Mouse (Mus musculus): ENCODE data around the gene Ppfia2. TPM values are rescaled to one million over a fixed set of nuclear protein-coding genes. Genes with fewer than 3 reads are reported as not detected.

Ppfia2 gene
- polyA plus RNA-seq (2016; fragmentation: Nextera tagmentation; extraction: Ambion mirVana) = 0.02 TPM in 2 replicates

DNA sequence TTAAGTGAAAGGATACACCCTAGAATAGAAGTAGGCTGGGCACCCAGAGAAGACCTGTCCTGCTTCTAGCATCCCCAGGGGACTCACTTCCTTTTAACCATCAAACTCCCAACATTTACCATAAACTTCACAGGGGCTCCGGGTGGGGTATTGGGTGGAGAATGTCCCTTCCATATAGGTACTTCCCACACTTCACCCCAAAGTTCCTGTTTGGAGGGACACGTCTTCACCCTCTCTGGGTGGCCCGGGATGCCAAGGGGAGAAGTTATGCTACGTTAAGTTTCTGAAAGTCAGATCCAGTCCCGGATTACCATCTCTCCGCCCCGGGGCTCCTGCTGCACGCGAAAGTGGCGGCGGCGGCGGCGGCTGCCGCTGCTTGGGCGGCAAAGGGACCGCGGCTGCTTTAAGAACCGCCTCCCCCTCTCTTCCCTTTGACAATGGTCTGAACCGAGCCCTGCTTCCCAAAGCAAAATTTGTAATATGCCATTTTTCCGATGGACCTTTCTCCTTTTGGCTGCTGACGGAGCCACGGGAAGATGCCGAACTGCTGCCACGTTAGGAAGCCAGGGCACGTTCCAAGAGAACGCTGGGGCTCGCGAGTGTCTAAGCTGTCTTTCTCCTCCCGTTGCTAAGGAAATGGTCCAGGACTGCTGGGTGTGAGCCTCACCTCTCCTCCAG lies at the start of gene Ppfia2:
Gene Ppfia2 (plus strand): TSS at position 485 of the 678 bp plus-strand sequence.
- H3K4me2 ChIP-seq = peak within 1 kb of the TSS; percentile 58
- no peak within 1 kb of the TSS for H3K27ac ChIP-seq
- 1% methylated on average over 30 of the region's 30 CpGs for WGBS (ENCODE audit: insufficient replicate concordance)
- H3K4me3 ChIP-seq = peak within 1 kb of the TSS; percentile 10
- no peak within 1 kb of the TSS for H3K9ac ChIP-seq
- H3K27me3 ChIP-seq (replicated peaks) = peaks cover 26% of the 10 kb centered on the region
- no peaks in the 10 kb centered on the region for H3K36me3 ChIP-seq
- H3K4me1 ChIP-seq = no peaks in the 10 kb centered on the region
- H3K9me3 ChIP-seq (replicated peaks) = no peaks in the 10 kb centered on the region
- no peak for ATAC-seq

DNA sequence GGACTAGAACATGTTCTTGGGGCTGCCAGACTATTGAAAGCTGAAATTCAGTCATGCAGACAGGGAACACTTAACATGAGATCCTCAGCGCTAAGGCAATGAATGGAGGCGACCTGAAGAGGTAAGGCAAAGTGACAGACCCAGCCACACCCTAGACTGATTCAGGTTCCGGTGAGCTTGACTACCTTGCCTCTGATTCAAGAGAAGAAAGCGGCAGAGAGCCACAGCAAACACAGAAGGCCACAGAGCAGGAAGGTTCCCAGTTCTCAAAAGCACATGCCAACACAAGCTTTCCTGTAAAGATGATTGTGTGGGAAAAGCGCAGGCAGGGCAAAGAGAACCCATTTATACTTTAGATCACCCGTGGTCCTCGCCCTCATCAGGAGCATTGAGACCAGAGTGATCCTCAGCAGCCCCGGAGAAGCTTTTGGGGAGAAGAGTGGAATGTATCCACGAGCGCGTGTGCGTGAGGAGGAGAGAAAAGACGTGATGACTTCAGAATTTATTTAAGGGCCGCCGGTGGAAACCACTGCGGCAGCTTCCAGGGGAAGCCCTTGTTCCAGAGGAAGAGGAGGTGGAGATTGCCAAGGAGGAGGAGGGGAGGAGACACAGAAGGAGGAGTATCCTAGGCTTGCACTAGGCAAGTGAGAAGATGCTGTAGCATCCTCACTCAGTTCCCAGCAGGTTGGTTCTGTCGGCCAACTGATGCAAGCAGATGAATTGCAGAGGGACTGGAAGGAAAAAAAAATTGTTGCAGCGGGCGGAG lies 1.0 kb upstream of the Ppfia2 start:
- H3K27me3 ChIP-seq (replicated peaks) = peaks cover 26% of the 10 kb centered on the region
- no peak for ATAC-seq
- H3K9ac ChIP-seq = no peak overlapping the region
- peak overlapping the region; percentile 10; the same call in 1 of the 2 replicates for H3K4me3 ChIP-seq
- H3K4me1 ChIP-seq = no peaks in the 10 kb centered on the region
- no peak overlapping the region for H3K27ac ChIP-seq
- 7% methylated on average over 19 of the region's 19 CpGs for WGBS (ENCODE audit: insufficient replicate concordance)
- no peaks in the 10 kb centered on the region for H3K9me3 ChIP-seq (replicated peaks)
- H3K4me2 ChIP-seq = peak overlapping the region; percentile 58
- no peaks in the 10 kb centered on the region for H3K36me3 ChIP-seq

DNA sequence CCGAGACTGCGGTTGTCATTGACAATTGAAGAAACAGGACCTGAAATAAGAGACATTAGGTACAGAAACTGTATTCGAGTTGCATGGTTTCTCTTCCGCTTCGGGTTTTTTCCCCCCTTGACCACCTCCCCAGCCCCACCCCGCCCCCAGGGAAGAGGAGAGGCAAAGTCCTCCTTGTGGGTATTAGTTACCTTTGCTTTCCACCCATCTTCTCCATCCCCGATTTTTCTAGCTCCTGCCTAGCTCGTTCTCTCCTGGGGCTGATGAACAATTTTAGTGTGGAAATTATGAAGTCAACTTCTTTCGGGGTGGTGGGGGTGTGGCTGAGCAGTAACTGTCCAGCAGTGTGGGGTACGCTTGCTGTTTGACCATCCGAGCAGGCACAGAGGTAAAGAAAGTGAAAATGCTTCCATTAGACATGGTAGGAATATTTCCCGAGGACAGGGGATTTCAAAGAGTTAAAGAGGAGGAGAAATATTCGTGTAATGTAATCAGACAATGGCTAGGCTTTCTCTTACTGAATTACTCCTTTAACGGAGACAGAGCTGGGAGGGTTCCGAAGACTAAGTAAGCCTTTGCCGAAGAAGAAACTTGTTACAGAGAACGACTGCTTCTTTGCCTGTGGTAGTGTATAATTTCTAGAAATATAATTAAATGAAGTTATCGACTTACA lies 530 bp downstream of the Ppfia2 start:
- H3K9ac ChIP-seq = no peak overlapping the region
- H3K4me3 ChIP-seq = peak overlapping the region; percentile 10
- no peaks in the 10 kb centered on the region for H3K9me3 ChIP-seq (replicated peaks)
- 20% methylated on average over 17 of the region's 18 CpGs for WGBS (ENCODE audit: insufficient replicate concordance)
- peak overlapping the region; percentile 58 for H3K4me2 ChIP-seq
- no peak overlapping the region for H3K27ac ChIP-seq
- ATAC-seq = no peak
- no peaks in the 10 kb centered on the region for H3K4me1 ChIP-seq
- H3K36me3 ChIP-seq = no peaks in the 10 kb centered on the region
- H3K27me3 ChIP-seq (replicated peaks) = peaks cover 26% of the 10 kb centered on the region

DNA sequence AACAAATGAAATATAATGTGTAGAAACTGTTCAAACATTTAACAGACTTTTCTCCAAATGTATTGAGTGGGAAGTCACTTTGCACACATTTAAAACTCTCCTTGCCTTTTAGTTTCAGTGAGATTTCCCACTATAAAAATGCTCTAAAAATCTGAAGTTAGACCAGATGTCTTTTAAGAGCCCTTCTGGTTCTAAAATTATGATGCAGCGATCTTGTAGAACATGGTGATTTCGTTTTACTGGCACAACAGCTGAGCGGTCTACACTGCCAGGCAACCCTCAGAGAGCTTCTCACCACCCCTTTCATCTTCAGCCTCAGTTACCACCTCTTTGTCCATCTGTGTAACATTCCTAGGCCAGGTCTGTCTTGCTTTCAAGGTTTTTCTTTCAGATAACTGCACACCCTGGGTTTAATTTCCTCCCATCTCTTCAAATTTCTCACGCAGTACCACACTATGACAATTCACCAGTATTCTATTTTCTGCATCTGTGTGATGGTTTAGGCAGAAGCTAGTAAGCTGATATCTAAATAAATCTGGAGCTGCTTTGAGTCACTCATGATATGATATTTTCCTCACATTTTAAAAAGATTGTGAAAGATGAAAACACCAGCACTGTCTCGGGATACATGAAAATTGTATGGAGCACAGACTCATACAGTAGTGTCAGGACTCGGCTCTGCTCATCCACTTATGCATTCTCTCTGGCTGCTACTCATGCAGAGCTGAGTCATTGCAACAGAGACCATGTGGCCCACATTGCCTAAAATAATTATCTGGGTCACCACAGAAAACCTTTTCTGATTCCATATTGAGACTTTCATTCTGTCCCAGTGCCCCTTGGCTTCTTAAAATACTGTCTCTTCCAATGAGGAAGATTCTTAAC lies 39.4 kb downstream of the Ppfia2 start:
- no peak for ATAC-seq
- 60% methylated on average over 6 of the region's 6 CpGs for WGBS (ENCODE audit: insufficient replicate concordance)
- Histone ChIP-seq H3K27me3 (replicated peaks) (no peaks in the 10 kb centered on the region), H3K4me3 (no peak overlapping the region), H3K9ac (no peak overlapping the region), H3K4me1 (no peaks in the 10 kb centered on the region), H3K27ac (no peak overlapping the region), H3K4me2 (no peak overlapping the region), H3K9me3 (replicated peaks) (no peaks in the 10 kb centered on the region), H3K36me3 (no peaks in the 10 kb centered on the region)

DNA sequence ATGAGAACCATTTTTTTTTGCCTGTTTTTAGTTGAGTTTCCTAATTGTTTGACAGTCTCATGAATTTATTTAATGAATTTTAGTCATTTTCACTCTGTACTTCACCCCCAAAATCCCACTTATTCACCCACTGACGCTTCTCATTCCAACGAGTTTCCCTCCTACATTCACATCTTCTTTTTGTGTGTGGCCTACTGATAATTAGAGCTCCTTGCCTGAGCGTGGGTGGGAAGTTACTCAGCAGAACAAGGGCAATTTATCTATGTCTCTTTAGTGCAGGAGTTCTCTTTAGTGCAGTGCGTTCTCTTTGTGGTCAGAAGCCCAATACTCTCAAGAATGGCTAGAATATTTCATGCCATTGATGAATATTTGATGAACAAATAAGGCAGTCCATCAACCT lies 95.9 kb downstream of the Ppfia2 start:
- Histone ChIP-seq H3K27ac (no peak overlapping the region), H3K27me3 (replicated peaks) (no peaks in the 10 kb centered on the region), H3K4me3 (no peak overlapping the region), H3K9me3 (replicated peaks) (no peaks in the 10 kb centered on the region), H3K4me1 (no peaks in the 10 kb centered on the region), H3K4me2 (no peak overlapping the region), H3K9ac (no peak overlapping the region), H3K36me3 (no peaks in the 10 kb centered on the region)
- ATAC-seq = no peak
- 35% methylated on average over 4 of the region's 4 CpGs for WGBS (ENCODE audit: insufficient replicate concordance)

DNA sequence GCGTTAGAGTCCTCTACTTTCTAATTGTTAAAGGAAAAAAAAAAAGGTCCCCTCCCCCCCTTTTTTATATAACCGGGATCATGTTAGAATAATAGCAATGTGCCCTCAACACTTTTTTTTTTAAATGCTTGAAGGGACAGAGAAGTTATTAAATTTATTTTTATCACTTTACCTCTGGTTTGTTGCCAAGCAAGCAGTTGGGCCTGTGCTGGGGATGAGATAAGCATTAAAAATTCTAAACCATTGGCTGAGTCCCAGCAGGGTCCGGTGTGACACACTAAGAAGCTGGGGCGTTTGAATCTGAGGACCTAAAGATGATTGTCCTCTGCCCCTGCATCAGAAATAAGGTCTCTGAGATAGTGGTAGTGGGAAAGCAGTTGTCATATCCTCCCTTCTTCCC lies 114.9 kb downstream of the Ppfia2 start:
- H3K27ac ChIP-seq = no peak overlapping the region
- no peak for ATAC-seq

DNA sequence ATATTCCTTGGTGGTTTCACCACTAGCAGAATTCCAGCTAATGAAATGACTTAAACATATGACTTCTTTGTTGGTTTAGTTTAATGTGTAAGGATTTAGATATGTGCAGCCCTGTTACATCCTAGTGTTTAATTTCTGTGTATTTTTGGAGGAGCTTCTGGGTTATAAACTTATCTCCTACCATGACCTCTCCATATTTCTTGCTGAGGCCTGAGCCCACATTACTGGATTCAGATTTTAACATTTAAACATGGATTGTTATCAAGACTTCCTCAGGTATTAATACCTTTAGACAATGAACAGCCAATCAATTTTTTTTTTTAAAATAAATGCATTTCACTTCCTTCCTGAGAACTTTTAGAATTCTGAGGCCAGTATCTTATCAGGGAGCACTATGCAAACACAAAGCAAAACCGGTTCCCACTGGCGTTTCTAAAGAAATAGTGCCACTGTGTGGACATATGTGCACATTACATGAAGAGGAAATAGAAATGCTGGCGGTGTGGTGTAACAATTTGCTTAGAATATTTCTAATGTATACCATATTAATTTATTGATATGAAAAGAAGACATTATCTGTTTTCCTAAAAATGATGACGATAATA lies 115.4 kb downstream of the Ppfia2 start:
- Histone ChIP-seq H3K9ac (no peak overlapping the region), H3K27me3 (replicated peaks) (no peaks in the 10 kb centered on the region), H3K27ac (no peak overlapping the region), H3K4me1 (no peaks in the 10 kb centered on the region), H3K9me3 (replicated peaks) (no peaks in the 10 kb centered on the region), H3K4me3 (no peak overlapping the region), H3K4me2 (no peak overlapping the region), H3K36me3 (no peaks in the 10 kb centered on the region)
- WGBS (ENCODE audit: insufficient replicate concordance) = 5% methylated on average over 4 of the region's 4 CpGs
- no peak for ATAC-seq

More for the DNA sequence above, 114.9 kb downstream of the Ppfia2 start:
- Histone ChIP-seq H3K9ac (no peak overlapping the region), H3K27me3 (replicated peaks) (no peaks in the 10 kb centered on the region), H3K4me3 (no peak overlapping the region), H3K9me3 (replicated peaks) (no peaks in the 10 kb centered on the region), H3K4me1 (no peaks in the 10 kb centered on the region), H3K4me2 (no peak overlapping the region), H3K36me3 (no peaks in the 10 kb centered on the region)
- 63% methylated on average over 4 of the region's 4 CpGs for WGBS (ENCODE audit: insufficient replicate concordance)

DNA sequence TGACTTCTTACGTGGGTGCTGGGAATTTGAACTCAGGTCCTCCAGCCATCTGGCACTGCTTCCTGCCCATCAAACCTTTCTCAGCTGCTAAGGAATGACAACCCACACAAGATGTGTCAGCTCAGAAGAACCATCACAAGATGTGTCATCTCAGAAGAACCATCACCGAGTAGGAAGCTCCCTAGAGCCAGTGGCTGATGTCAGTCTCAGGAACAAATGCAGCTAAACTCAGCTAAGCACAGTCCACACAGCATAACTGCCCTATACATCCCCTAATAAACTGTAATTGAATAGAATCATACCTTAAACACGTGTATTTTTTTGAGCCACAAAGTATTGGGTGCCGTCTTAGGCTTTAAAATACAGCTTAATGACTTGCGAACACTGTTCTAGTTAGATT lies 117.7 kb downstream of the Ppfia2 start:
- Histone ChIP-seq H3K27me3 (replicated peaks) (no peaks in the 10 kb centered on the region), H3K4me2 (no peak overlapping the region), H3K9ac (no peak overlapping the region), H3K4me1 (no peaks in the 10 kb centered on the region), H3K4me3 (no peak overlapping the region), H3K27ac (no peak overlapping the region), H3K36me3 (no peaks in the 10 kb centered on the region), H3K9me3 (replicated peaks) (no peaks in the 10 kb centered on the region)
- WGBS (ENCODE audit: insufficient replicate concordance) = 54% methylated on average over 5 of the region's 5 CpGs
- ATAC-seq = no peak

DNA sequence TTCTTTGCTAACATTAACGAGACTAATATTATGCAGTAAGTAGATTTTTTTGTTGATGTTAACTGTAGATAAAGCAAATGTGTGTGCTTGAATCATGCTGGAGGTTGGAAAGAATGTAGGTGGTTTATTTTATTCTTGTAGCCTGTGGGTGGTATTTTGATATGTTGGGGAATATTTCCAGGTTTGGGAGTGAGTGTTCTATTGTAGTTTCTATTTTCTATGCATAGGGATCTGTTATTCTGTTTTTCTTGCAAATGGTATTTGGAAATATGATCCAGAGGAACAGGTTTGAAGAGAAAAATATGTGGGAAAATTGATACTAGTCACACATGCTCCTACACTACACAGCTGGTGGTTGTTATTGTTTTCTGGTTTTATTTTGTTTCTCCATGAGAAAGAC lies 120.8 kb downstream of the Ppfia2 start:
- Histone ChIP-seq H3K4me1 (no peaks in the 10 kb centered on the region), H3K9ac (no peak overlapping the region), H3K27me3 (replicated peaks) (no peaks in the 10 kb centered on the region), H3K36me3 (no peaks in the 10 kb centered on the region), H3K4me3 (no peak overlapping the region), H3K9me3 (replicated peaks) (no peaks in the 10 kb centered on the region), H3K4me2 (no peak overlapping the region), H3K27ac (no peak overlapping the region)
- no peak for ATAC-seq
- WGBS (ENCODE audit: insufficient replicate concordance) = 61% methylated on average over 1 of the region's 1 CpGs

DNA sequence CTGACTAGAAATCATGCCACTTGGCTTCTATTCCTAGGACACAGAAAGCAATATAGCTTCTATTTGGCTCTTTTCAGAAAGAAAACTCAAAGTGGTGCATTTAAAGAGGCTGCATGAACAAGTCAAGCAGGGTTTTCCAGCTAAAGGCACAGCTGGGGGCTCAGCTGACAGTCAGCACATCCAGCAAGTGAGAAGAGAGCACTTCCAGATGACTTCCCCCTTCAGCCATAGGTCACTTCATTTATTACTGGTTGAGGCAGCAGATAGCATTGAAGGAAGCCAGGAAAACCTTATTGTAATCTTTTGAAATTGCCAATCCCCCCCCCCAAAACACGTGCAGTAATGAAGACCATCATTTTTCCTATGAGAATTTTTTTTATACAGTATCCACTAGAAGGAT lies 126.8 kb downstream of the Ppfia2 start:
- Histone ChIP-seq H3K4me1 (no peaks in the 10 kb centered on the region), H3K27me3 (replicated peaks) (no peaks in the 10 kb centered on the region), H3K36me3 (no peaks in the 10 kb centered on the region), H3K4me2 (no peak overlapping the region), H3K9me3 (replicated peaks) (no peaks in the 10 kb centered on the region), H3K27ac (no peak overlapping the region), H3K9ac (no peak overlapping the region), H3K4me3 (no peak overlapping the region)
- no peak for ATAC-seq
- WGBS (ENCODE audit: insufficient replicate concordance) = 21% methylated on average over 1 of the region's 1 CpGs

DNA sequence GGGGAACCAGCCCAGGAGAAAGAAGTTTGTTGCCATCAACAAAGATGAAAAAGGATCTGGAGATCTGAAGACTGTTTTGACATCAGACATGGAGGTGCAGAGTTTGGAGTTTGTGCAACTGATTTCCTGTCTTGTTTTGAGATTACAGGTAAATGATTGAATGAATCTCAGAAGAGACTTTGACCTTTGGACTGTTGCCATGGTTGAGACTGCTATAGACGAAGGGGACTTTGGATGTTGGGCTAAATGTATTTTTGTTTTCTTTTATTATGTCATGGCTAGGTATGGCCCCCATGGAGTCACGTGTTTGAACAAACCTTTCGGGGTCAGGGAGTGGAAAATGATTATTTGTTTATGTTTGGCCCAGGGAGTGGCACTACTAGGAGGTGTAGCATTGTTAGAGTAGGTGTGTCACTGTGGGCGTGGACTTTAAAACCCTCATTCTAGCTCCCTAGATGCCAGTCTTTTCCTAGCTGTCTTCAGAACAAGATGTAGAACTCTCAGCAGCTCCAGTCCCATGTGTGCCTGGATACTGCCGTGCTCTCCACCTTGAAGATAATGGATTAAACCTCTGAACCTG lies 133.3 kb downstream of the Ppfia2 start:
- Histone ChIP-seq H3K9ac (no peak overlapping the region), H3K27ac (no peak overlapping the region), H3K27me3 (replicated peaks) (no peaks in the 10 kb centered on the region), H3K9me3 (replicated peaks) (no peaks in the 10 kb centered on the region), H3K4me2 (no peak overlapping the region), H3K36me3 (no peaks in the 10 kb centered on the region), H3K4me1 (no peaks in the 10 kb centered on the region), H3K4me3 (no peak overlapping the region)
- 46% methylated on average over 5 of the region's 5 CpGs for WGBS (ENCODE audit: insufficient replicate concordance)
- ATAC-seq = no peak

All from liver, embryonic 12.5 days (tissue).